ENCODE assay signal across 17 mouse cellular contexts in genomic region chr12:72053851-72054250, GRCm38 (mm10). TPM values are rescaled to one million over a fixed set of nuclear protein-coding genes. Genes with fewer than 3 reads are reported as not detected.
DNase-seq lines count a peak whose midpoint lies in the region; ATAC-seq lines count a peak whose summit lies in the region.
"Had no signal": no experiment of that assay in that cellular context is flagged by ENCODE, and none has a peak within 500 bp of the region (broad histone marks: within the 10 kb centered on the region; RNA-seq: fewer than 3 reads in every experiment).

No protein-coding gene starts in this region.

- H3K9ac ChIP-seq in forebrain, embryonic 15.5 days (replicated peaks) = no peak overlapping the region
- H3K9ac ChIP-seq: embryonic facial prominence, embryonic 12.5 days; forebrain, embryonic 13.5 days had no signal

- ATAC-seq in monocyte, adult 5-6 weeks (replicated peaks; ENCODE audit: insufficient number of reproducible peaks, low FRiP score, low TSS enrichment, poor library complexity, severe bottlenecking) = no peak
- no peak for ATAC-seq in forebrain, embryonic 15.5 days (replicated peaks)
- ATAC-seq: activated CD4-positive, CD25-positive, alpha-beta regulatory T cell, adult 4 months; CD4-positive, CD25-positive, alpha-beta regulatory T cell, adult 4 months; forebrain, embryonic 13.5 days; forebrain, embryonic 16.5 days had no signal

- H3K27ac ChIP-seq in midbrain, embryonic 10.5 days (replicated peaks) = no peak overlapping the region
- no peak overlapping the region for H3K27ac ChIP-seq in forebrain, embryonic 15.5 days (replicated peaks)
- H3K27ac ChIP-seq: embryonic facial prominence, embryonic 10.5 days; embryonic facial prominence, embryonic 12.5 days; forebrain, embryonic 13.5 days had no signal

- no peak overlapping the region for H3K4me3 ChIP-seq in midbrain, embryonic 10.5 days
- H3K4me3 ChIP-seq in forebrain, embryonic 15.5 days = no peak overlapping the region
- H3K4me3 ChIP-seq: embryonic facial prominence, embryonic 10.5 days; embryonic facial prominence, embryonic 12.5 days; forebrain, embryonic 13.5 days had no signal

- DNase-seq in heart, adult 11 months = peak; percentile 70
- DNase-seq in heart, adult 8-10 months (ENCODE audit: low spot score) = no peak
- DNase-seq in ES-CJ7 (ENCODE audit: low read depth, low spot score) (peak; percentile 66), WW6 (ENCODE audit: low read depth, low spot score) (peak; percentile 42)
- peak; percentile 67 for DNase-seq in retina, postnatal 1 day
- DNase-seq in midbrain, embryonic 10.5 days (ENCODE audit: low spot score) = no peak
- DNase-seq: adrenal gland, adult 8-10 months; cerebellum, adult 11-12 months had no signal

- 19% methylated on average over 6 of the region's 6 CpGs for WGBS in midbrain, embryonic 10.5 days
- 21% methylated on average over 6 of the region's 6 CpGs for WGBS in forebrain, embryonic 15.5 days

- H3K36me3 ChIP-seq in midbrain, embryonic 10.5 days = no peaks in the 10 kb centered on the region
- H3K36me3 ChIP-seq in forebrain, embryonic 15.5 days = no peaks in the 10 kb centered on the region
- H3K36me3 ChIP-seq: embryonic facial prominence, embryonic 10.5 days; embryonic facial prominence, embryonic 12.5 days had no signal

- no peak overlapping the region for H3K4me2 ChIP-seq in forebrain, embryonic 15.5 days (replicated peaks)
- H3K4me2 ChIP-seq: embryonic facial prominence, embryonic 12.5 days; forebrain, embryonic 13.5 days had no signal

- H3K9me3 ChIP-seq in midbrain, embryonic 10.5 days (replicated peaks) = no peaks in the 10 kb centered on the region; the same call in 1 of the 2 replicates
- H3K9me3 ChIP-seq in forebrain, embryonic 15.5 days = no peaks in the 10 kb centered on the region; the same call in 1 of the 2 replicates
- H3K9me3 ChIP-seq: embryonic facial prominence, embryonic 12.5 days had no signal

- no peaks in the 10 kb centered on the region for H3K4me1 ChIP-seq in midbrain, embryonic 10.5 days
- no peaks in the 10 kb centered on the region for H3K4me1 ChIP-seq in forebrain, embryonic 15.5 days
- H3K4me1 ChIP-seq: embryonic facial prominence, embryonic 10.5 days; embryonic facial prominence, embryonic 12.5 days; forebrain, embryonic 13.5 days had no signal

- H3K27me3 ChIP-seq in midbrain, embryonic 10.5 days (ENCODE audit: low read depth, poor library complexity, severe bottlenecking) = 0 out of 2 replicates have a peak, but pooled peaks cover 4% of the 10 kb centered on the region
- no peaks in the 10 kb centered on the region for H3K27me3 ChIP-seq in forebrain, embryonic 15.5 days
- H3K27me3 ChIP-seq: CH12.LX; embryonic facial prominence, embryonic 12.5 days; forebrain, embryonic 13.5 days had no signal

RNA-seq across cellular contexts. Expression of gene Gpr135, which starts 17.1 kb away (rescaled TPM):
- total RNA-seq in heart, adult 8-10 months (2022) = under 1 TPM; 0.26 to 0.41 (median 0.31) TPM
- 0.46 and 0.82 TPM in 2 replicates for polyA plus RNA-seq in midbrain, embryonic 10.5 days (2016; fragmentation: Nextera tagmentation; extraction: Ambion mirVana)
- total RNA-seq in monocyte, adult 5-6 weeks (2017) = not detected in 3 replicates
- 4.0 and 4.2 TPM in 2 replicates for polyA plus RNA-seq in forebrain, embryonic 15.5 days (2015; fragmentation: Nextera tagmentation; extraction: Ambion mirVana)
- total RNA-seq: CH12.LX had no signal
- polyA plus RNA-seq: activated CD4-positive, CD25-positive, alpha-beta regulatory T cell, adult 4 months had no signal

RNA-seq across cellular contexts. Expression of gene L3hypdh, which starts 31.4 kb away (rescaled TPM):
- 1 to 10 TPM; 4.9 to 9.1 (median 8.1) TPM for total RNA-seq in heart, adult 8-10 months (2022)
- polyA plus RNA-seq in midbrain, embryonic 10.5 days (2016; fragmentation: Nextera tagmentation; extraction: Ambion mirVana) = 6.7 and 7.8 TPM in 2 replicates
- not detected in 3 replicates for total RNA-seq in monocyte, adult 5-6 weeks (2017)
- polyA plus RNA-seq in forebrain, embryonic 15.5 days (2015; fragmentation: Nextera tagmentation; extraction: Ambion mirVana) = 7.4 and 8.2 TPM in 2 replicates

RNA-seq across cellular contexts. Expression of gene Jkamp, which starts 31.5 kb away (rescaled TPM):
- total RNA-seq in heart, adult 8-10 months (2022) = 10 to 100 TPM; 21.1 to 24.8 (median 22.8) TPM
- 84.5 and 102 TPM in 2 replicates for polyA plus RNA-seq in midbrain, embryonic 10.5 days (2016; fragmentation: Nextera tagmentation; extraction: Ambion mirVana)
- total RNA-seq in monocyte, adult 5-6 weeks (2017) = 20.2 to 29.0 TPM (median 26.2 TPM) in 3 replicates
- 123 and 130 TPM in 2 replicates for polyA plus RNA-seq in forebrain, embryonic 15.5 days (2015; fragmentation: Nextera tagmentation; extraction: Ambion mirVana)

Comparison
In these comparisons a context has a peak if more than half of its experiments do, and no peak if none do; other contexts are left out.
1. DNase-seq: peak in heart, adult 11 months (single experiment), ES-CJ7 (single experiment), WW6 (single experiment) and retina, postnatal 1 day (single experiment); none in heart, adult 8-10 months (single experiment) and midbrain, embryonic 10.5 days (single experiment).